Mouse (Mus musculus): Measurements from ENCODE around the gene Eci3. TPM values are rescaled to one million over a fixed set of nuclear protein-coding genes. Genes with fewer than 3 reads are reported as not detected.
"Not testable (repeated sequence)": the region's sequence is repeated elsewhere in the genome, so short reads cannot be mapped to it uniquely, and the experiment has no call there.

Eci3 gene
- polyA plus RNA-seq, 1 experiment from 2014 or later, result 0.55 TPM

DNA sequence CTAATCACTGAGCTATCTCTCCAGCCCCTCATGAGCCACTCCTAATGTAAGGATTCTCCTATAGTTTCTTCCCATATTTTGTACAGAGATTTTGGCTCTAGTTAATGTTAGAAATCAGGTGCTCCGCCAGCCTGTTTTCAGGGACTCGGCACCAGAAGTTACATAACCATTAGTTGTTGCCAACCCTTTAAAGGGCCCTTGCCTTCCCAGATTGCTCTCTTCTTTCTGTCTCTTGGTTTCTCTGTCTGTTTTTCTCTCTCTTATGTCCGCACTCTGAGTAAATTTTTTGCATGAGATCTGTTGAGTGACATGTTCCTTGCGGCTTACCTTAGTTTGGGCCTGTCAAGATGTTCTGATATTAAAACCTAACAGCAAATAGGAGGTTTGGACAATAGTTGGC lies 12.5 kb upstream of the Eci3 start:
- H3K4me2 ChIP-seq (ENCODE audit: low read depth, low read length), result no peak overlapping the region
- H3K27me3 ChIP-seq (ENCODE audit: control insufficient read depth, insufficient read depth, low read depth, low read length), result no peaks in the 10 kb centered on the region
- H3K9ac ChIP-seq (ENCODE audit: low read length), result no peak overlapping the region
- no peak overlapping the region for H3K4me3 ChIP-seq (ENCODE audit: low read length)
- H3K9me3 ChIP-seq (ENCODE audit: control insufficient read depth, low read length), result no peaks in the 10 kb centered on the region
- peaks cover 28% of the 10 kb centered on the region for H3K36me3 ChIP-seq (ENCODE audit: control insufficient read depth, insufficient read depth, low read length)
- WGBS, result 89% methylated on average over 4 of the region's 4 CpGs
- H3K27ac ChIP-seq (ENCODE audit: low read length), result no peak overlapping the region
- H3K4me1 ChIP-seq (replicated peaks; ENCODE audit: control insufficient read depth, insufficient read depth, low read length), result no peaks in the 10 kb centered on the region
- no peak for ATAC-seq (ENCODE audit: low read depth)

DNA sequence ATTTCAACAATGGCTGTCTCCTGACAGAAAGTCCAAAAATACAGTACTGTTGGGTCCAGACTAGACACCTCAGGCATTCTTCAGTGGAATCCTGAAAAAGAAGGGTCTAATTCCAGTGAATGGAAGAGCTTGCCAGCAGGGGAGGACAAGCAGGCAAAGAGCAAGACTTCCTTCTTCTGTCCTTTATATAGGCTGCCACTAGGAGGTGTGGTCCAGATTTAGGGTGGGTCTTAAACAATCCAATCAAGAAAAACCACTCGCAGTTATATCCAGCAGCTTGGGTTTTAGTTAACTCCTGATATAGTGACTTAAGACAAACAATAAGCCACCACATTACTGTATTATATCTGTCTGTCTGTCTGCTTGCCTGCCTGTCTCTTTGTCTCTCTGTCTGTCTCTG lies 10.2 kb upstream of the Eci3 start:
- Histone ChIP-seq H3K4me1 (replicated peaks; ENCODE audit: control insufficient read depth, insufficient read depth, low read length) (no peaks in the 10 kb centered on the region), H3K27ac (ENCODE audit: low read length) (no peak overlapping the region), H3K9ac (ENCODE audit: low read length) (no peak overlapping the region), H3K4me3 (ENCODE audit: low read length) (no peak overlapping the region), H3K27me3 (ENCODE audit: control insufficient read depth, insufficient read depth, low read depth, low read length) (no peaks in the 10 kb centered on the region), H3K36me3 (ENCODE audit: control insufficient read depth, insufficient read depth, low read length) (peaks cover 15% of the 10 kb centered on the region), H3K9me3 (ENCODE audit: control insufficient read depth, low read length) (no peaks in the 10 kb centered on the region), H3K4me2 (ENCODE audit: low read depth, low read length) (no peak overlapping the region)
- no peak for ATAC-seq (ENCODE audit: low read depth)
- WGBS, result 50% methylated on average over 1 of the region's 1 CpGs

DNA sequence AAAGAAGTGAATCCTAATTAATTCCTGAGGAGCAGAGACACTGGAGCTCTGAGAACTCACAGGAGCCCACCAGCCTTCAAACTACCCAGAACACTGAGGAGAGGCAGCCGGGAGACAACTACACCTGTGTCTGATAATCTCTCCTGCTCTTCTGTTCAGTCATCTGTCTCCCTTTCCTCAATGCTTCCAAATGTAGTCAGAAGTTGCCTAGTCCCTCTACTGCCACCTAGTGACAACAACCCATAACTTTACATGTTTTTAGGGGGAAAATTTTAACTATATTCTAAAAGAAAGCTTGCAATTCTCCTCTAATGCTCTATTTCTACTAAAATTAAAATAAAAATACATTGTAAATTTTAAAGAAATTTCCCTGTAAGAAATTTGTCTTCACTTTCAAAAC lies 9.5 kb upstream of the Eci3 start:
- H3K27me3 ChIP-seq (ENCODE audit: control insufficient read depth, insufficient read depth, low read depth, low read length), result no peaks in the 10 kb centered on the region
- H3K4me1 ChIP-seq (replicated peaks; ENCODE audit: control insufficient read depth, insufficient read depth, low read length), result no peaks in the 10 kb centered on the region
- WGBS, result 33% methylated on average over 1 of the region's 1 CpGs
- no peak overlapping the region for H3K4me3 ChIP-seq (ENCODE audit: low read length)
- H3K36me3 ChIP-seq (ENCODE audit: control insufficient read depth, insufficient read depth, low read length), result peaks cover 8% of the 10 kb centered on the region; the same call in 1 of the 2 replicates
- H3K27ac ChIP-seq (ENCODE audit: low read length), result no peak overlapping the region
- no peaks in the 10 kb centered on the region for H3K9me3 ChIP-seq (ENCODE audit: control insufficient read depth, low read length)
- H3K9ac ChIP-seq (ENCODE audit: low read length), result no peak overlapping the region
- H3K4me2 ChIP-seq (ENCODE audit: low read depth, low read length), result no peak overlapping the region
- no peak for ATAC-seq (ENCODE audit: low read depth)

DNA sequence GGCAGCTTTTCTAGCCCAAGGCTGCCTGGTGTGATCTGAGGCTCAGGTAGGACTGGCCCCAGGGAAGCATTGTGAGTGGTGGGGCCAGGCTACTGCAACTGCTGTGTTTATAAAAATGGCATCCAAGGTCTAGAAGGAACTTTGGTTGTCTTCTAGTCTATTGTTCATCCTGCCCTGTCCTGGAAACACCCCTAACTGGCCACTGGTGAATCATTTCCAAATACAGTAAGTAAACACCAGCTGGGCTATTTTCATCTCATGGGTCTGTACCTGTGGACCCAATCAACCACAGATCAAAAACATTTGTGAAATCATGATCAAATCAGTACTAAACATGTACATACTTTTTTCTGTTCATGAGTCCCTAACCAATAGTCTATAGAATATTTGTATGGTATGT lies 8.8 kb upstream of the Eci3 start:
- H3K4me2 ChIP-seq (ENCODE audit: low read depth, low read length); H3K27ac ChIP-seq (ENCODE audit: low read length): not testable (repeated sequence)

DNA sequence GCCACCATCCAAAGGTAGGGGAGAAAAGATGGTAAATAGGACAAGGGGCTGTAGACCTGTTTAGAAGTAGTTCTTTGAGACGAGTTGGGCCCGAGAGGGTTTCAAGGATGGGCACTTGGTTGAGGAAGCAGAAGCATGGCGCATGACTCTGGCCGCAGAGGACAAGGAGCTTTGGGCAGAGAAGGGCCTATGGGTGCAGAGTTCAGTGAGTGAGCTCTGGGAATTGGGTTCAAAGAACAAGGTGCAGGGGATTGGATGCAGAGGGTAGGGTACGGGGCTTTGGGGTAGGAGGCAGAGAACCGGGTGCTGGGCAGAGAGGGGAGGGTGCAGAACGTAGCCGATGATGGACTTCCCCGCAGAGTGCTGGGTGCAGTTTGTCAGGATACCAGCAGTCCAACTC lies 2.0 kb upstream of the Eci3 start:
- not testable (repeated sequence) for H3K9ac ChIP-seq (ENCODE audit: low read length); ATAC-seq (ENCODE audit: low read depth); H3K9me3 ChIP-seq (ENCODE audit: control insufficient read depth, low read length); H3K27me3 ChIP-seq (ENCODE audit: control insufficient read depth, insufficient read depth, low read depth, low read length); H3K4me1 ChIP-seq (replicated peaks; ENCODE audit: control insufficient read depth, insufficient read depth, low read length); H3K27ac ChIP-seq (ENCODE audit: low read length); H3K4me2 ChIP-seq (ENCODE audit: low read depth, low read length); H3K4me3 ChIP-seq (ENCODE audit: low read length); H3K36me3 ChIP-seq (ENCODE audit: control insufficient read depth, insufficient read depth, low read length)
- 71% methylated on average over 9 of the region's 9 CpGs for WGBS

More for the DNA sequence above, 8.8 kb upstream of the Eci3 start:
- not testable (repeated sequence) for H3K9me3 ChIP-seq (ENCODE audit: control insufficient read depth, low read length); H3K27me3 ChIP-seq (ENCODE audit: control insufficient read depth, insufficient read depth, low read depth, low read length); H3K4me3 ChIP-seq (ENCODE audit: low read length); H3K36me3 ChIP-seq (ENCODE audit: control insufficient read depth, insufficient read depth, low read length); H3K4me1 ChIP-seq (replicated peaks; ENCODE audit: control insufficient read depth, insufficient read depth, low read length); H3K9ac ChIP-seq (ENCODE audit: low read length); ATAC-seq (ENCODE audit: low read depth)

DNA sequence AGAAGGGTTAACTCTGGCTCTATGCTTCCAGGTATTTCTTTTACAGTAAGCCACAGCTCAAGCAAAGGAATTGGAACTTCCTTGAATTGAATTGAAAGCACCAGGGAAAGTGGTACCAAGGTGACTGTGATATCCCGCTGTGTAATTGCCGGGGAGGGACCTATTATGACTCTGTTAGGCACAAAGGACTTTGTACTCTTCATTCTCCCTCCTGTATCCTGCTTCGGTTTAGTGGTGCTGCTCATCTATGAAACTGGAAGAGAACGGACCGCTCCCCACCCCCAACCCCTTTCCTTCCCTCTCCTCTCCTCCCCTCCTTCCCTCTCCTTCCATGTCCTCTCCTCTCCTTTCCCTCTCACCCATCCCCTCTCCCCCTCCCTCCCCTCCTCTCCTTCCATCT lies 1.3 kb upstream of the Eci3 start:
- no peaks in the 10 kb centered on the region for H3K9me3 ChIP-seq (ENCODE audit: control insufficient read depth, low read length)
- no peak overlapping the region for H3K9ac ChIP-seq (ENCODE audit: low read length)
- H3K4me3 ChIP-seq (ENCODE audit: low read length), result peak overlapping the region; percentile 53
- H3K27ac ChIP-seq (ENCODE audit: low read length), result no peak overlapping the region
- no peaks in the 10 kb centered on the region for H3K36me3 ChIP-seq (ENCODE audit: control insufficient read depth, insufficient read depth, low read length)
- H3K4me2 ChIP-seq (ENCODE audit: low read depth, low read length), result peak overlapping the region; percentile 93
- peaks cover 2% of the 10 kb centered on the region; the same call in 1 of the 2 replicates for H3K4me1 ChIP-seq (replicated peaks; ENCODE audit: control insufficient read depth, insufficient read depth, low read length)
- peaks cover 10% of the 10 kb centered on the region; the same call in 1 of the 2 replicates for H3K27me3 ChIP-seq (ENCODE audit: control insufficient read depth, insufficient read depth, low read depth, low read length)
- WGBS, result 16% methylated on average over 5 of the region's 5 CpGs
- no peak for ATAC-seq (ENCODE audit: low read depth)

DNA sequence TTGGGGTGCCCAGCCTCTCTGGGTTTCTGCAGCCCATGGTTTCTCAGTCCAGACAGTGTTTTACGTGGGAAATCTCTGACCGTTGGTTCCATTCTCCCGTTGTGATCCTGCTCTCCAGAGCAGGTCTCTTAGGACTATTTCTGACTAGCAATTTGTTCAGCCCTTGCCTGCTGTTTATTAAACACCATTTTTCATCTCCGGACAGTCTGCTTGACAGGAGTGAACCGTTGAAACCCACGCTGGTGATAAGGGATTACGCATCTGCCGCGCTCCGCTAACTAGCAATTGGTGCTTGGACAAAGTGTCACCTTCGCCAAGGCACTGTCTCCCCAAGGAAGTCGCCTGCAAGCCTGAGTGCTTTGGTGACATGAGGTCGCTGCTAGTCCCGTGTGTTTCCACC lies 809 bp upstream of the Eci3 start:
- Histone ChIP-seq H3K9me3 (ENCODE audit: control insufficient read depth, low read length) (no peaks in the 10 kb centered on the region), H3K4me3 (ENCODE audit: low read length) (peak overlapping the region; percentile 53), H3K4me1 (replicated peaks; ENCODE audit: control insufficient read depth, insufficient read depth, low read length) (peaks cover 2% of the 10 kb centered on the region; the same call in 1 of the 2 replicates), H3K27me3 (ENCODE audit: control insufficient read depth, insufficient read depth, low read depth, low read length) (peaks cover 10% of the 10 kb centered on the region; the same call in 1 of the 2 replicates), H3K4me2 (ENCODE audit: low read depth, low read length) (peak overlapping the region; percentile 93), H3K36me3 (ENCODE audit: control insufficient read depth, insufficient read depth, low read length) (no peaks in the 10 kb centered on the region), H3K9ac (ENCODE audit: low read length) (no peak overlapping the region), H3K27ac (ENCODE audit: low read length) (no peak overlapping the region)
- ATAC-seq (ENCODE audit: low read depth), result no peak
- WGBS, result 5% methylated on average over 14 of the region's 14 CpGs

DNA sequence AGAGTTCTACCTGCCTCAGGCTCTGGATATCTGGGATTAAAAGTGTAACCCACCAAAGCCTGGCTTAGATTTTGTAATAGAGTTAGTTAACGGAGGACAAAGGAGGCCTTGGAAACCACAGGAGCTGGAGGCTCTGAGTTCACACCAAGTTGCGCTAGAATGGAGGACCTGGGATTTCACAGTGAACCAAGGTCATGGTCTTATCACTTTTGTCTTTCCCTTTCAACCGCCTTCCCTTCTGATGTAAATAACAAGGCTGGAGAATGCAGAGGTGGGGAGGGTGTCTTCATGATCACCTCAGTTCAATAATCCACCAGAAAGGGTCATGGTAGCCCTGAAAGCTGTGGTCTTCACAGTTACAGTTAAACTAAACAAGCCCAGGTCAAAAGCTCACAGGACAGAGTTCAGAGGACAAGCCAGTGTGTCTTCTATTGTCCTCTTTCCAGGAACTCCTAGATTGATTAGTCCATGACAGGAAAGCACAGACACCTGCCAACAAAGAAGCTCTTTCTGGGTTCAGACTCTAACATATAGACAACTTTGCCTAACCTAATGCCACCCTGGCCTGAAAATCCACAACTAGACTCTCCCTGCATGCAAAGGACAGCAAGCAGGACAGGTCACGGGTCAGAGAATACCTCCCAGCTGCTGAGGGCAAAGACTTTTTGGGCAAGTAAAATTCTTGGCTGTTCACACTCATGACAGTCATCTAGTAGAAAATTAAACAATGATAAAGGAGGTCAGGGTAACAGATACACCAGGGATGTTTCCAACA lies 2.4 kb downstream of the Eci3 start:
- Histone ChIP-seq H3K27ac (ENCODE audit: low read length) (no peak overlapping the region), H3K9me3 (ENCODE audit: control insufficient read depth, low read length) (no peaks in the 10 kb centered on the region), H3K36me3 (ENCODE audit: control insufficient read depth, insufficient read depth, low read length) (no peaks in the 10 kb centered on the region), H3K4me1 (replicated peaks; ENCODE audit: control insufficient read depth, insufficient read depth, low read length) (peaks cover 2% of the 10 kb centered on the region; the same call in 1 of the 2 replicates), H3K9ac (ENCODE audit: low read length) (no peak overlapping the region), H3K27me3 (ENCODE audit: control insufficient read depth, insufficient read depth, low read depth, low read length) (peaks cover 10% of the 10 kb centered on the region; the same call in 1 of the 2 replicates), H3K4me2 (ENCODE audit: low read depth, low read length) (no peak overlapping the region), H3K4me3 (ENCODE audit: low read length) (no peak overlapping the region)
- ATAC-seq (ENCODE audit: low read depth), result no peak
- 84% methylated on average over 4 of the region's 4 CpGs for WGBS

DNA sequence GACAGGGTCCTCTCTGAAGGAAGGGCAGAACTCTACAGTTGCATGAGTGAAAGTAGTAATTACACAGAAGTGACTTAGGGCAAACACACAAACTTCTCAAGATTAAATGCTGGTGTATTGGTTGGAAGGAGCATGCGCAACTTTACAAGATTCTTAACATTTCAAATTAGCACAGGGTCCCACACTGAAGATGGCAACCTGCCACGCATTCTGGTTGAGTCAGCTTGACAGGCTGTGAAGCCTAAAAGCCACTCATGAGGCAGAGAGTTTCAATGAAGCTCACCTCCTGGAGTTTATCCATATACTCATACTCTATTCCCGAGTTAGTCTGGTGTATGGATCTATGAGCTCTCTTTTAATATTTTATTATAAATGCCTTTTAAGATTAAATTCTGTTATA lies 5.5 kb downstream of the Eci3 start:
- H3K9ac ChIP-seq (ENCODE audit: low read length); H3K4me2 ChIP-seq (ENCODE audit: low read depth, low read length); H3K4me1 ChIP-seq (replicated peaks; ENCODE audit: control insufficient read depth, insufficient read depth, low read length); ATAC-seq (ENCODE audit: low read depth); H3K27me3 ChIP-seq (ENCODE audit: control insufficient read depth, insufficient read depth, low read depth, low read length); H3K4me3 ChIP-seq (ENCODE audit: low read length); H3K27ac ChIP-seq (ENCODE audit: low read length); H3K36me3 ChIP-seq (ENCODE audit: control insufficient read depth, insufficient read depth, low read length); H3K9me3 ChIP-seq (ENCODE audit: control insufficient read depth, low read length): not testable (repeated sequence)
- 86% methylated on average over 3 of the region's 3 CpGs for WGBS

Data from lung, embryonic 16.5 days (tissue).